Mouse (Mus musculus) liver, adult 2 months (tissue): ENCODE data around the gene Lhx2. TPM values are rescaled to one million over a fixed set of nuclear protein-coding genes. Genes with fewer than 3 reads are reported as not detected.

Source experiments
- DNase-seq: peaks from one replicate; pipeline ENCODE4 v3.0.0-alpha.2; 2011; ENCODE audit warnings: low read depth, low spot score; ENCODE audit errors: extremely low read depth
- H3K27ac ChIP-seq: fragments of 200-500 bp; replicated peaks from 2 replicates; pipeline ENCODE4 v1.5.1; 2012; ENCODE audit warnings: low read depth, mild to moderate bottlenecking, control low read depth, inconsistent platforms, low read length; ENCODE audit not compliant: insufficient read depth
- H3K27me3 ChIP-seq: fragments of 200-500 bp; 2 replicates; pipeline ENCODE4 v1.6.1; 2012; ENCODE audit warnings: mild to moderate bottlenecking, moderate library complexity, low read length, inconsistent platforms; ENCODE audit not compliant: control insufficient read depth, insufficient read depth
- H3K36me3 ChIP-seq: fragments of 200-500 bp; 2 replicates; pipeline ENCODE4 v1.6.1; 2012; ENCODE audit warnings: low read length, inconsistent platforms; ENCODE audit not compliant: control insufficient read depth, insufficient read depth
- H3K4me1 ChIP-seq: fragments of 200-500 bp; 2 replicates; pipeline ENCODE4 v1.6.1; 2011; ENCODE audit warnings: low read length; ENCODE audit not compliant: control insufficient read depth, insufficient read depth
- H3K4me3 ChIP-seq: fragments of 200-500 bp; 2 replicates; pipeline ENCODE4 v1.5.1; 2011; ENCODE audit warnings: low read depth, mild to moderate bottlenecking, control low read depth, low read length, moderate library complexity; ENCODE audit not compliant: insufficient read depth
- H3K79me2 ChIP-seq: fragments of 200-500 bp; 2 replicates; pipeline ENCODE4 v1.6.1; 2012; ENCODE audit warnings: inconsistent platforms, mild to moderate bottlenecking, low read length, moderate library complexity; ENCODE audit not compliant: control insufficient read depth, insufficient read depth
- H3K9ac ChIP-seq: fragments of 200-500 bp; 2 replicates; pipeline ENCODE4 v1.6.1; 2012; ENCODE audit warnings: low read depth, mild to moderate bottlenecking, control low read depth, inconsistent platforms, low read length
- CTCF ChIP-seq: fragments of 200-500 bp; IDR thresholded peaks from 2 replicates; pipeline ENCODE4 v1.5.1; 2011; ENCODE audit warnings: low read depth, low read length, control low read depth
- POLR2A ChIP-seq: fragments of 200-500 bp; IDR thresholded peaks from 2 replicates; pipeline ENCODE4 v1.6.1; 2011; ENCODE audit warnings: low read length, control low read depth; ENCODE audit not compliant: insufficient read depth; ENCODE audit errors: extremely low read depth
- WGBS: fragments of 180-500 bp; shearing (Covaris S2); methylation state at CpG from one replicate; pipeline ENCODE4 v1.1.7; 2018; 5-methylcytosine and 5-hydroxymethylcytosine counted together
- polyA plus RNA-seq: library from polyadenylated mRNA; depleted of rRNA; stranded (reverse); fragments of >200 nt; gene quantifications from 2 replicates; pipeline ENCODE4 v1.2.3, GENCODE M21; 2012
- total RNA-seq: library from RNA; depleted of rRNA; stranded (reverse); fragments of >200 nt; gene quantifications from 2 replicates; pipeline ENCODE4 v1.2.3, GENCODE M21; 2014

Lhx2 gene
- total and polyA plus RNA-seq, 2 experiments = 1.3 to 5.4 TPM

DNA sequence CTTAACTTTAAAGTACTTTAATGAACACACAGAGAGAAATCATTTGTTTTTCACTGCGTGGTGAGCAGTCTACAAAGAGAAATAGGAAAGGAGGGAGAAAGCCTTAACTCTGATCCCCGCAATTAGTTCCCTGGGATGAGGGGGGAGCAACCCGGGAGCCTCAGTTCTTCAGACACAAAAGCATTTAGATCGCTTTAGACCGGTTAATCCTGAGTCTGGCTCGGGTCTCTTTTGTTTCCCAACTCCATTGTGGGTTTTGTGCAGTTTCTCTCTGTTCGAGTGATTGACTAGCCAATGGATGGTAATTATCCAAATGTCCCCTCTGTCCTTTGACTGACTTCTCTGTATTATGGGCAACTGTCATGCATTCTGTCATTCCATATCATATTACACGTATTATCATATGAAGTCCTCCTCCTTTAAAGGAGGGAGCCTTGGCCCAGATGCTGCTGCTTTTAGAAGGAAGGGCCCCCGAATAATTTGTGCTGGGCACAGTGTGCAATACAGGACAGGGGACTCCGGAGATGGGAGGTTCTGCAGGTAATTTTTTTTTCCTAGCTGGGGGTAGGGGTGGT lies 1.6 kb downstream of the Lhx2 start:
- Histone ChIP-seq H3K27me3 (peaks cover 29% of the 10 kb centered on the region), H3K4me3 (no peak overlapping the region; the same call in 1 of the 2 replicates), H3K27ac (no peak overlapping the region), H3K36me3 (no peaks in the 10 kb centered on the region), H3K9ac (no peak overlapping the region), H3K4me1 (no peaks in the 10 kb centered on the region; the same call in 1 of the 2 replicates), H3K79me2 (no peaks in the 10 kb centered on the region)
- TF ChIP-seq POLR2A (no peak), CTCF (no peak)
- 9% methylated on average over 10 of the region's 10 CpGs for WGBS
- DNase-seq = no peak

DNA sequence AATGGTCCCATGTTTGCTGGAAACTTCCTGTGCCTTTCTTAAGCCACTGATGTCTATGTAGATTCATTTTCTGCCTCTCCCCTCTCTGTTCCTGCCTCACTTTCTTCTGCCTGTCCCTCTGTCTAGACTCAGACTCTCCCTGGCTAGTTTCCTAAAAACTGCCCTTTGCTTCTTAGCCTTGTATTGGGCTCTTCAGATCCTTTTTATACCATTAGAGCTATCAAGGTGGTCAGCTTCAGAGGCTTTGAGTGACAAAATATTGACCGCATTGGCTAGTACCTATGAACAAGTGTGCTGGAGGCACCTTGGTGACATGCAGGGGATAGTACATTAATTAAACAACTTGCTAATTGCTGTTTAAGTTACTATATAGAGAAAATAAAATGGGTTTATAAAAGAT lies 4.5 kb downstream of the Lhx2 start:
- 35% methylated on average over 1 of the region's 1 CpGs for WGBS
- Histone ChIP-seq H3K27ac (no peak overlapping the region), H3K9ac (no peak overlapping the region), H3K4me3 (no peak overlapping the region), H3K27me3 (peaks cover 33% of the 10 kb centered on the region), H3K36me3 (no peaks in the 10 kb centered on the region), H3K79me2 (no peaks in the 10 kb centered on the region), H3K4me1 (no peaks in the 10 kb centered on the region; the same call in none of the 2 replicates)
- DNase-seq = no peak
- no peak for TF ChIP-seq POLR2A
- no peak for TF ChIP-seq CTCF

DNA sequence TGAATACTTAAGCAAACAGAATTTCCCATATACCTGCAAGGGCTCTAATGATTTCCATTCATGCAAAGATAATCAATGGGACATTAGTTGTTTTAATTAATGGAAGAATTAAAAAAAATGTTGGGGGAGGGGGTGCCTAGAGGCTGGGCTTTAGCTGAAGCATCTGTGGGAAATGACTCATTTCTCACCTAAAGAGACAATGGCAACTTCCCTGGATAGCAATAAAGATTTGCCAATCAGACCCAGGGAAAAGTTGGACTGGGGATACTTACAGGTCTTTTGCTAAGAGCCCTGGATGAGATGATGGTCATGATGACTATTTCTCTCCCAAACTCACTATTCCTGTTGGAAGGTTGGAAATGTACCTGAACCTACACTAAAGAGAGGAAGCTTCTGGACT lies 5.6 kb downstream of the Lhx2 start:
- Histone ChIP-seq H3K4me3 (no peak overlapping the region), H3K79me2 (no peaks in the 10 kb centered on the region), H3K36me3 (no peaks in the 10 kb centered on the region), H3K9ac (no peak overlapping the region), H3K27me3 (peaks cover 31% of the 10 kb centered on the region), H3K4me1 (no peaks in the 10 kb centered on the region; the same call in none of the 2 replicates), H3K27ac (no peak overlapping the region)
- TF ChIP-seq CTCF = no peak
- TF ChIP-seq POLR2A = no peak
- DNase-seq = no peak

DNA sequence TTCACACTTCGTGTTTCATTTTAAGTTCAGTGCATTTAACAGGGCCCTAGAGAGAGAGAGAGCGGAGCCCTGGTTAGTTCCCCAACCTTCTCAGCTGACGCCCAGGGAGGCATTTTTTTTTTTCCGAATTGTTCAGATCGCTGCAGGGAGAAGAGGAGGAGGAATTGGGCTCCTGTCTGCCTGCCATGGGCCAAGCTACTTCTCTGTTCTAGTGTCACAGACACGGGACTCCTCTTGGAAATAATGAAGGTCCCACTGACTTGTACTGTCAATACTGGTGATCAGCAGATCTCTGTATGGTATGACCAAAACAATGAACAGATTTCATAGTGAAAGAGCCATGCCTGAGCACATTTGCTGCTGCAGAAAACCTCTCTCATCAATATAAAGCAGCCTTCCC lies 7.3 kb downstream of the Lhx2 start:
- H3K4me1 ChIP-seq = peaks cover 4% of the 10 kb centered on the region
- H3K4me3 ChIP-seq = no peak overlapping the region
- WGBS = 14% methylated on average over 6 of the region's 6 CpGs
- H3K79me2 ChIP-seq = no peaks in the 10 kb centered on the region
- H3K36me3 ChIP-seq = no peaks in the 10 kb centered on the region
- H3K27ac ChIP-seq = no peak overlapping the region
- no peak for TF ChIP-seq CTCF
- TF ChIP-seq POLR2A = no peak
- H3K27me3 ChIP-seq = peaks cover 35% of the 10 kb centered on the region
- no peak for DNase-seq
- no peak overlapping the region for H3K9ac ChIP-seq

DNA sequence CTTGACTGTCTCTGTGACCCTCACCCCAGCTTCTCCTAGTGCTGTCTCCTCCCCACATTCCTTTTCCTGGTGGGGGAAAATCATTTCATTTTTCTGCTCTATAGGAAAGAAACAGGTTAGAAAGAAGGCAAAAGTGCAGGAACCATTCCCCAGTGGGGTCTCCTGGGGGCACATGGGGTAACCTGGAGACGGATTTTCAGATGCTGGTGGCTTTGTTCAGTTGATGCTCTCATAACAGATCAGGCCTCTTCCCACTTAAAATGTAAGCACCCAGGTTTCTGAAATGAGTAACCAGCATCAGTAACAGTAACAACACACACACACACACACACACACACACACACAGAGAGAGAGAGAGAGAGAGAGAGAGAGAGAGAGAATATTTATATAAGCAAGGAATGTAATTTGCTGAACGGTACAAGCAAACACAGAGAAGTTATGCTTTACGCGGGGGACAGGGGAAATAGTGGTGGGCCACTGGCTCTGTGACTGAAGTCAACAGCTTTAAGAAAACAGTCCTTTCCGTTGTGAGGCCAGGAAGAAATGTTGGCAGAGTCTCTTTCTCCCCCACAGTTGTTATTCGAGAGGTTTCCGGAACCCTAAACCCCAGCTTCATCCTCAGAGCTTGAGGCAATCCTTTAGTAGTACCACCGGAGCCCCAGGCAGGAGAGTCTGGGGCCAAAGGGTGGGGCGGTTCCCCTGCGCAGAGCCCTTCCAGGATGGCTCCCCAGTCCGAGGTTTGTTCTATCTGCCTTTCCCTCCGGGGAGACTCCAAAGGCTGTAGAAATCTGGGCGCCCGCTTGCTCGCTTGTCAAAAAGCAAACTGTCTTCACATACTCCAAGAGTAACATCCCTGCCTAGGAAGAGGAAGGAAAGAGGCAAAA lies 8.0 kb downstream of the Lhx2 start:
- Histone ChIP-seq H3K27ac (no peak overlapping the region), H3K27me3 (peaks cover 40% of the 10 kb centered on the region), H3K9ac (no peak overlapping the region), H3K4me1 (peaks cover 4% of the 10 kb centered on the region), H3K36me3 (no peaks in the 10 kb centered on the region), H3K79me2 (no peaks in the 10 kb centered on the region), H3K4me3 (no peak overlapping the region)
- TF ChIP-seq POLR2A (no peak), CTCF (no peak)
- DNase-seq = no peak
- 4% methylated on average over 15 of the region's 15 CpGs for WGBS
